20 mouse cellular contexts compared by ENCODE assay signal in genomic region chr5:52736046-52736445, GRCm38 (mm10). TPM values are rescaled to one million over a fixed set of nuclear protein-coding genes. Genes with fewer than 3 reads are reported as not detected.
A peak's percentile ranks its signal among the peaks of the same experiment; 100 is the strongest.
DNase-seq lines count a peak whose midpoint lies in the region; ATAC-seq and TF ChIP-seq lines count a peak whose summit lies in the region.
"Had no signal": no experiment of that assay in that cellular context is flagged by ENCODE, and none has a peak within 500 bp of the region (broad histone marks: within the 10 kb centered on the region; RNA-seq: fewer than 3 reads in every experiment).

No protein-coding gene starts in this region.

- H3K4me2 ChIP-seq in forebrain, embryonic 14.5 days (ENCODE audit: low read length): no peak overlapping the region
- H3K4me2 ChIP-seq in forebrain, postnatal 0 days (ENCODE audit: low read depth): no peak overlapping the region
- H3K4me2 ChIP-seq in limb, embryonic 14.5 days (replicated peaks; ENCODE audit: low read depth, low read length, severe bottlenecking): no peak overlapping the region
- no peak overlapping the region for H3K4me2 ChIP-seq in lung, embryonic 16.5 days (ENCODE audit: low read depth, low read length)
- H3K4me2 ChIP-seq in embryonic facial prominence, embryonic 15.5 days (replicated peaks): no peak overlapping the region
- H3K4me2 ChIP-seq: embryonic facial prominence, embryonic 12.5 days; forebrain, embryonic 13.5 days had no signal

- no peaks in the 10 kb centered on the region for H3K27me3 ChIP-seq in forebrain, embryonic 14.5 days (replicated peaks; ENCODE audit: control insufficient read depth, insufficient read depth, low read length)
- no peaks in the 10 kb centered on the region for H3K27me3 ChIP-seq in forebrain, postnatal 0 days (ENCODE audit: insufficient read depth, low read length)
- H3K27me3 ChIP-seq in limb, embryonic 14.5 days (ENCODE audit: control insufficient read depth, insufficient read depth, low read length): no peaks in the 10 kb centered on the region
- no peaks in the 10 kb centered on the region for H3K27me3 ChIP-seq in limb, embryonic 10.5 days (ENCODE audit: low read depth, poor library complexity, severe bottlenecking)
- no peaks in the 10 kb centered on the region for H3K27me3 ChIP-seq in lung, embryonic 16.5 days (ENCODE audit: control insufficient read depth, insufficient read depth, low read depth, low read length)
- no peaks in the 10 kb centered on the region for H3K27me3 ChIP-seq in embryonic facial prominence, embryonic 15.5 days
- H3K27me3 ChIP-seq: embryonic facial prominence, embryonic 12.5 days; forebrain, embryonic 13.5 days had no signal

- no peak overlapping the region for H3K9ac ChIP-seq in forebrain, embryonic 14.5 days (ENCODE audit: low read length)
- no peak overlapping the region for H3K9ac ChIP-seq in forebrain, postnatal 0 days
- no peak overlapping the region for H3K9ac ChIP-seq in limb, embryonic 14.5 days (ENCODE audit: low read depth, low read length, severe bottlenecking)
- H3K9ac ChIP-seq in lung, embryonic 16.5 days (ENCODE audit: low read length): no peak overlapping the region
- no peak overlapping the region for H3K9ac ChIP-seq in embryonic facial prominence, embryonic 15.5 days
- H3K9ac ChIP-seq: embryonic facial prominence, embryonic 12.5 days; forebrain, embryonic 13.5 days had no signal

- no peak for TF ChIP-seq CTCF in forebrain, postnatal 0 days (IDR thresholded peaks at IDR 0.05; ENCODE audit: low read depth)

- H3K27ac ChIP-seq in forebrain, embryonic 14.5 days (ENCODE audit: low read depth, low read length): no peak overlapping the region
- no peak overlapping the region for H3K27ac ChIP-seq in forebrain, postnatal 0 days (ENCODE audit: low read depth, low read length)
- no peak overlapping the region for H3K27ac ChIP-seq in limb, embryonic 14.5 days (replicated peaks; ENCODE audit: low read depth, low read length)
- H3K27ac ChIP-seq in limb, embryonic 10.5 days: no peak overlapping the region
- no peak overlapping the region for H3K27ac ChIP-seq in lung, embryonic 16.5 days (ENCODE audit: low read length)
- H3K27ac ChIP-seq in embryonic facial prominence, embryonic 15.5 days (replicated peaks): no peak overlapping the region
- H3K27ac ChIP-seq: embryonic facial prominence, embryonic 12.5 days; forebrain, embryonic 13.5 days had no signal

- H3K9me3 ChIP-seq in forebrain, embryonic 14.5 days (replicated peaks; ENCODE audit: control insufficient read depth, low read length): no peaks in the 10 kb centered on the region
- no peaks in the 10 kb centered on the region for H3K9me3 ChIP-seq in forebrain, postnatal 0 days (ENCODE audit: low read length)
- no peaks in the 10 kb centered on the region for H3K9me3 ChIP-seq in limb, embryonic 14.5 days (ENCODE audit: control insufficient read depth, low read length)
- H3K9me3 ChIP-seq in limb, embryonic 10.5 days (replicated peaks): no peaks in the 10 kb centered on the region
- H3K9me3 ChIP-seq in lung, embryonic 16.5 days (ENCODE audit: control insufficient read depth, low read length): no peaks in the 10 kb centered on the region
- no peaks in the 10 kb centered on the region for H3K9me3 ChIP-seq in embryonic facial prominence, embryonic 15.5 days (replicated peaks)
- H3K9me3 ChIP-seq: embryonic facial prominence, embryonic 12.5 days; forebrain, embryonic 13.5 days had no signal

- no peak overlapping the region for H3K4me3 ChIP-seq in forebrain, embryonic 14.5 days (ENCODE audit: low read depth, low read length)
- no peak overlapping the region for H3K4me3 ChIP-seq in forebrain, postnatal 0 days (ENCODE audit: low read depth, low read length)
- no peak overlapping the region for H3K4me3 ChIP-seq in limb, embryonic 14.5 days (replicated peaks; ENCODE audit: low read length)
- no peak overlapping the region for H3K4me3 ChIP-seq in limb, embryonic 10.5 days
- H3K4me3 ChIP-seq in lung, embryonic 16.5 days (ENCODE audit: low read length): no peak overlapping the region
- no peak overlapping the region for H3K4me3 ChIP-seq in embryonic facial prominence, embryonic 15.5 days (replicated peaks)
- H3K4me3 ChIP-seq: embryonic facial prominence, embryonic 12.5 days; forebrain, embryonic 13.5 days had no signal

- no peaks in the 10 kb centered on the region for H3K36me3 ChIP-seq in forebrain, embryonic 14.5 days (ENCODE audit: control insufficient read depth, insufficient read depth, low read length)
- no peaks in the 10 kb centered on the region for H3K36me3 ChIP-seq in forebrain, postnatal 0 days (ENCODE audit: insufficient read depth)
- no peaks in the 10 kb centered on the region for H3K36me3 ChIP-seq in limb, embryonic 14.5 days (ENCODE audit: control insufficient read depth, insufficient read depth, low read length)
- no peaks in the 10 kb centered on the region for H3K36me3 ChIP-seq in limb, embryonic 10.5 days
- no peaks in the 10 kb centered on the region for H3K36me3 ChIP-seq in lung, embryonic 16.5 days (ENCODE audit: control insufficient read depth, insufficient read depth, low read length)
- H3K36me3 ChIP-seq in embryonic facial prominence, embryonic 15.5 days: no peaks in the 10 kb centered on the region
- H3K36me3 ChIP-seq: embryonic facial prominence, embryonic 12.5 days had no signal

- TF ChIP-seq POLR2A in limb, embryonic 14.5 days (IDR thresholded peaks at IDR 0.05; ENCODE audit: borderline replicate concordance, extremely low read depth, insufficient read depth, insufficient read length): no peak

- no peak for ATAC-seq in forebrain, embryonic 14.5 days
- no peak for ATAC-seq in forebrain, postnatal 0 days
- ATAC-seq in limb, embryonic 14.5 days (ENCODE audit: low FRiP score, low read depth): no peak
- ATAC-seq in lung, embryonic 16.5 days (ENCODE audit: low read depth): peak; percentile 36; the same call in 1 of the 2 replicates
- peak; percentile 47; the same call in 1 of the 2 replicates for ATAC-seq in embryonic facial prominence, embryonic 15.5 days (ENCODE audit: insufficient number of reproducible peaks, low FRiP score, low TSS enrichment, low read depth)
- ATAC-seq: forebrain, embryonic 13.5 days; forebrain, embryonic 16.5 days had no signal

- peak; percentile 6 for DNase-seq in forebrain, embryonic 14.5 days (ENCODE audit: low spot score)
- no peak for DNase-seq in forebrain, postnatal 0 days
- peak; percentile 33 for DNase-seq in limb, embryonic 14.5 days (ENCODE audit: low spot score)
- no peak for DNase-seq in limb, embryonic 10.5 days (ENCODE audit: low spot score)
- DNase-seq in lung, postnatal 36 days: no peak
- no peak for DNase-seq in adipocyte (ENCODE audit: low spot score)
- DNase-seq: adrenal gland, adult 8-10 months; adrenal gland, postnatal 14 days; adrenal gland, postnatal 36 days; cerebellum, adult 11 months; cerebellum, adult 18-20 months; cerebellum, adult 8-10 months; cerebellum, adult 9-11 months; cerebellum, postnatal 36 days; embryo, embryonic 11 days had no signal

- H3K4me1 ChIP-seq in forebrain, embryonic 14.5 days (ENCODE audit: control insufficient read depth, insufficient read depth, low read length): no peaks in the 10 kb centered on the region
- H3K4me1 ChIP-seq in forebrain, postnatal 0 days (ENCODE audit: insufficient read depth): no peaks in the 10 kb centered on the region
- no peaks in the 10 kb centered on the region for H3K4me1 ChIP-seq in limb, embryonic 14.5 days (ENCODE audit: control insufficient read depth, insufficient read depth, low read length)
- H3K4me1 ChIP-seq in limb, embryonic 10.5 days: no peaks in the 10 kb centered on the region
- H3K4me1 ChIP-seq in lung, embryonic 16.5 days (replicated peaks; ENCODE audit: control insufficient read depth, insufficient read depth, low read length): no peaks in the 10 kb centered on the region; the same call in 1 of the 2 replicates
- no peaks in the 10 kb centered on the region for H3K4me1 ChIP-seq in embryonic facial prominence, embryonic 15.5 days
- H3K4me1 ChIP-seq: embryonic facial prominence, embryonic 12.5 days; forebrain, embryonic 13.5 days had no signal

- WGBS in forebrain, embryonic 14.5 days: 89% methylated on average over 3 of the region's 3 CpGs
- WGBS in forebrain, postnatal 0 days: 75% methylated on average over 3 of the region's 3 CpGs
- 67% methylated on average over 3 of the region's 3 CpGs for WGBS in limb, embryonic 14.5 days
- WGBS in limb, embryonic 10.5 days: 83% methylated on average over 3 of the region's 3 CpGs
- WGBS in lung, embryonic 16.5 days: 58% methylated on average over 3 of the region's 3 CpGs
- 26% methylated on average over 3 of the region's 3 CpGs for WGBS in embryonic facial prominence, embryonic 15.5 days

RNA-seq across cellular contexts. Expression of gene Pi4k2b, which starts 5.3 kb away (rescaled TPM):
- 6.7 and 8.0 TPM in 2 replicates for polyA plus RNA-seq in forebrain, embryonic 14.5 days (2014; fragmentation: Nextera tagmentation; extraction: Ambion mirVana)
- total RNA-seq in forebrain, postnatal 0 days (2014; rRNA removed): 5.0 and 6.4 TPM in 2 replicates
- polyA plus RNA-seq in forebrain, postnatal 0 days (2015; fragmentation: Nextera tagmentation; extraction: Ambion mirVana): 1.7 and 2.0 TPM in 2 replicates
- polyA plus RNA-seq in limb, embryonic 14.5 days (2012; rRNA removed): 23.3 and 27.7 TPM in 2 replicates
- polyA plus RNA-seq in limb, embryonic 14.5 days (2014; fragmentation: Nextera tagmentation; extraction: Ambion mirVana): 21.9 TPM in 2 replicates
- polyA plus RNA-seq in limb, embryonic 10.5 days (2016; fragmentation: Nextera tagmentation; extraction: Ambion mirVana): 13.3 and 16.5 TPM in 2 replicates
- polyA plus RNA-seq in lung, embryonic 16.5 days (2015; fragmentation: Nextera tagmentation; extraction: Ambion mirVana): 38.9 and 42.6 TPM in 2 replicates
- polyA plus RNA-seq in embryonic facial prominence, embryonic 15.5 days (2015; fragmentation: Nextera tagmentation; extraction: Ambion mirVana): 21.3 and 21.7 TPM in 2 replicates

RNA-seq across cellular contexts. Expression of gene Zcchc4, which starts 39.2 kb away (rescaled TPM):
- polyA plus RNA-seq in forebrain, embryonic 14.5 days (2014; fragmentation: Nextera tagmentation; extraction: Ambion mirVana): 9.8 and 11.9 TPM in 2 replicates
- total RNA-seq in forebrain, postnatal 0 days (2014; rRNA removed): 10.6 and 11.0 TPM in 2 replicates
- 3.9 and 6.8 TPM in 2 replicates for polyA plus RNA-seq in forebrain, postnatal 0 days (2015; fragmentation: Nextera tagmentation; extraction: Ambion mirVana)
- polyA plus RNA-seq in limb, embryonic 14.5 days (2012; rRNA removed): 20.8 and 22.5 TPM in 2 replicates
- polyA plus RNA-seq in limb, embryonic 14.5 days (2014; fragmentation: Nextera tagmentation; extraction: Ambion mirVana): 12.0 and 14.2 TPM in 2 replicates
- polyA plus RNA-seq in limb, embryonic 10.5 days (2016; fragmentation: Nextera tagmentation; extraction: Ambion mirVana): 24.4 and 24.9 TPM in 2 replicates
- 14.1 and 16.2 TPM in 2 replicates for polyA plus RNA-seq in lung, embryonic 16.5 days (2015; fragmentation: Nextera tagmentation; extraction: Ambion mirVana)
- polyA plus RNA-seq in embryonic facial prominence, embryonic 15.5 days (2015; fragmentation: Nextera tagmentation; extraction: Ambion mirVana): 14.8 and 17.4 TPM in 2 replicates

Comparison
In these comparisons a context has a peak if more than half of its experiments do, and no peak if none do; other contexts are left out.
1. DNase-seq: peak in forebrain, embryonic 14.5 days (single experiment) and limb, embryonic 14.5 days (single experiment); none in forebrain, postnatal 0 days (single experiment), limb, embryonic 10.5 days (single experiment), lung, postnatal 36 days (single experiment) and adipocyte (single experiment).
2. ATAC-seq: peak in lung, embryonic 16.5 days (single experiment) and embryonic facial prominence, embryonic 15.5 days (single experiment); none in forebrain, embryonic 14.5 days (single experiment), forebrain, postnatal 0 days (single experiment) and limb, embryonic 14.5 days (single experiment).